Mouse (Mus musculus): Measurements from ENCODE around the gene Mast3. TPM values are rescaled to one million over a fixed set of nuclear protein-coding genes. Genes with fewer than 3 reads are reported as not detected.
A peak's percentile ranks its signal among the peaks of the same experiment; 100 is the strongest.

Gene Mast3
- polyA plus RNA-seq, 1 experiment from 2014 or later: 12.0 TPM

DNA sequence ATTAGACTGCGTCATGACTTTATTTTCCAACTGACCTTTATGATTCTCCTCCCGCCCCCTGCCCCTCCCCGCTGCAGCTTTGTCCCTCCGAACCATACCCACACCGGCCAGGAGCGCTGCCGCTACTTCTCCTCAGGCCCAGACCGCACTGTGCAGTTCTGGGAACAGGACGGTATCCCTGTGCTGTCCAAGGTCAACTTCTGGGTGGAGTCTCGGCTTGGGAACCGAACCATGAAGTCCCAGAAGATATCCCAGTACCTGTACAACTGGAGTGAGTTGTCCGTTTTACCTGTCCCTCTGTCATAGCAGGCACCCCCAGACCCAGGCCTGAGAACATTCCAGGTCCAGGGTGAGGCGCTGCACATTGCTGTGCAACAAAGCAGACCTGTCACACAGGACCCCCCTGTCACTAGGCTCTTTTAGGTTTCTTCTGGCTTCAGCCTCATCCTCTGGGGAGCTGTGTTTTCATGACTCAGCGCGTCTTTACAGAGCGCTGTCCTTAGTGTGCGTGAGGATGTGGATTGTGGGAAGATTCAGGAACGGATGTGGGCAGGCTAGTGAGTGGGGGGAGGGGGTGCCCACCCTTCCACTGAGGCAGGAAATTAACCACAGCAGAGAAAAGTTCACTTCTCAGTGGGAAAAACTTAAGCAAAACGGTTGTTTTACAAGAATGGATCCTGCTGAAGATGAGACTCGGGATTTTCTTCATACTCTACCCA lies 6.3 kb upstream of the Mast3 start:
- Histone ChIP-seq H3K9me3 (no peaks in the 10 kb centered on the region), H3K27me3 (ENCODE audit: poor library complexity, severe bottlenecking) (peaks cover 66% of the 10 kb centered on the region), H3K4me3 (no peak overlapping the region), H3K36me3 (replicated peaks) (no peaks in the 10 kb centered on the region), H3K27ac (no peak overlapping the region), H3K4me1 (peaks cover 26% of the 10 kb centered on the region)
- WGBS: 78% methylated on average over 20 of the region's 20 CpGs
- DNase-seq (ENCODE audit: extremely low spot score, low spot score): no peak

- WGBS: 86% methylated on average over 8 of the region's 8 CpGs
These were observed 4.3 kb upstream of the Mast3 start for GRCm38 (mm10) chr8:70808955-70809701.

DNA sequence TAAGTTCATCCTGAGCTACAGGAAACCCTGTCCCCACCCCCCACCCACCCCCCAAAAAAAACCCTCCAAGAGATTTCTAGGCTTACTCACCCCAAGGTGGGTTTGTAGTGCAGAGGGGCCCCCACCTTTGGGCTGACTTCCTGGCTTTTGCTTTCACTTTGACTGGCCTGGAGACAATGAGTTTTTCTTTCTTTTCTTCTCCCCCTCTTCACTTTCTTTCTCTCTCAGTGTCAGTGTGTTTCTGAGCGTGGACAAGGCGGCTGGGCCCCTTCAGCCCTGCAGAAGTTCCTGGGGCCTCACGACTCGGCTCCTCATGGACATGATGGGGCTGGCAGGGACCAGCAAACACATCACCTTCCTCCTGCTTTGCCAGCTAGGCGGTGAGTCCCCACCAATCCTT lies 3.4 kb upstream of the Mast3 start, which contains the start of gene Il12rb1:
Gene Il12rb1 (plus strand): TSS at position 211 of the 400 bp plus-strand sequence.
- Histone ChIP-seq H3K36me3 (replicated peaks) (no peaks in the 10 kb centered on the region), H3K9me3 (no peaks in the 10 kb centered on the region), H3K27me3 (ENCODE audit: poor library complexity, severe bottlenecking) (peaks cover 68% of the 10 kb centered on the region), H3K4me3 (no peak within 1 kb of the TSS), H3K4me1 (peaks cover 45% of the 10 kb centered on the region), H3K27ac (no peak within 1 kb of the TSS)
- no peak for DNase-seq (ENCODE audit: extremely low spot score, low spot score)
- 74% methylated on average over 5 of the region's 5 CpGs for WGBS

More at GRCm38 (mm10) chr8:70808955-70809701, 4.3 kb upstream of the Mast3 start:
- H3K27me3 ChIP-seq (ENCODE audit: poor library complexity, severe bottlenecking): peaks cover 68% of the 10 kb centered on the region
- no peaks in the 10 kb centered on the region for H3K36me3 ChIP-seq (replicated peaks)
- no peak overlapping the region for H3K27ac ChIP-seq
- no peaks in the 10 kb centered on the region for H3K9me3 ChIP-seq
- no peak overlapping the region for H3K4me3 ChIP-seq
- peaks cover 37% of the 10 kb centered on the region for H3K4me1 ChIP-seq
- no peak for DNase-seq (ENCODE audit: extremely low spot score, low spot score)

DNA sequence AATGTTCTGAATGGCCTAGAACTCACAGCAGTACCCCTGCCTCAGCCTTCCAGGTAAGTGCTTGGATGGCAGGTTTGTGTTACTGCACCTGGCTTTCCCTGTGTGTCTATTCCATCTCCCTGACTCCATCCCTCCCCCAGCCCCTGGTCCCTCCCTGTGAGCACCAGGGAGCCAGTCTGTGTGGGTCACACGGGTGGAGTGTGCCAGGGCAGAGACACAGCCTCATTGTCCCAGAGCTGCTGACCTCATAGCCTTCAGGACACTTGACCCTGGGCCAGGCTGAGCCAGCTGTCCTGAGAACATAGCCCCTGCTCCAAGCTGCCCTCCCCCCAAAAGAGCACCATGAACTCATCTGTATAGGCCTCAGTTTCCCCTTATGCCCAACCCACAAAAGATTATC lies 2.5 kb upstream of the Mast3 start:
- H3K9me3 ChIP-seq: no peaks in the 10 kb centered on the region
- H3K4me3 ChIP-seq: no peak overlapping the region
- H3K27me3 ChIP-seq (ENCODE audit: poor library complexity, severe bottlenecking): peaks cover 74% of the 10 kb centered on the region
- H3K27ac ChIP-seq: no peak overlapping the region
- peaks cover 49% of the 10 kb centered on the region for H3K4me1 ChIP-seq
- no peaks in the 10 kb centered on the region for H3K36me3 ChIP-seq (replicated peaks)
- WGBS: 43% methylated on average over 1 of the region's 1 CpGs
- DNase-seq (ENCODE audit: extremely low spot score, low spot score): no peak

DNA sequence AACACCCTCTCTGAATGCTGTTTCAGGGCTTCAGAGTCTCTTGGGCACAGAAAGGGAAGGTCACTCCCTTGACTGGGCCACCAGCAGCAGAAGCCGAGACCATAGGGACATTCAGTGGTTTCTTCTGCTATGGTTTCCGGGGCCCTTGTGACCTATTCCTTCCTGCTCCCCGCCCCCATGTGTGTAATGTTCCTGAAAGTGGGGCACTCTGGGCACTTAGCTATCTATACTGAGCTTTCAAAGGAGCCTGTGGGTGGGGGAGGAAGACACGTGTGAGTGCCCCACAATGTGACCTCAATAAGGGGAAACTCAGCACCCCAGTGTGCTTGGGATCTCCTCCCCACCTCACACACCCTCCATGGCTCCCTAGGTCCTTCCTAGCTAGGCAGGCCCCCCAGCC lies 1.7 kb upstream of the Mast3 start:
- no peak for DNase-seq (ENCODE audit: extremely low spot score, low spot score)
- Histone ChIP-seq H3K36me3 (replicated peaks) (no peaks in the 10 kb centered on the region), H3K4me3 (no peak overlapping the region), H3K27me3 (ENCODE audit: poor library complexity, severe bottlenecking) (peaks cover 82% of the 10 kb centered on the region), H3K27ac (no peak overlapping the region), H3K4me1 (peaks cover 49% of the 10 kb centered on the region), H3K9me3 (no peaks in the 10 kb centered on the region)
- 87% methylated on average over 4 of the region's 4 CpGs for WGBS

DNA sequence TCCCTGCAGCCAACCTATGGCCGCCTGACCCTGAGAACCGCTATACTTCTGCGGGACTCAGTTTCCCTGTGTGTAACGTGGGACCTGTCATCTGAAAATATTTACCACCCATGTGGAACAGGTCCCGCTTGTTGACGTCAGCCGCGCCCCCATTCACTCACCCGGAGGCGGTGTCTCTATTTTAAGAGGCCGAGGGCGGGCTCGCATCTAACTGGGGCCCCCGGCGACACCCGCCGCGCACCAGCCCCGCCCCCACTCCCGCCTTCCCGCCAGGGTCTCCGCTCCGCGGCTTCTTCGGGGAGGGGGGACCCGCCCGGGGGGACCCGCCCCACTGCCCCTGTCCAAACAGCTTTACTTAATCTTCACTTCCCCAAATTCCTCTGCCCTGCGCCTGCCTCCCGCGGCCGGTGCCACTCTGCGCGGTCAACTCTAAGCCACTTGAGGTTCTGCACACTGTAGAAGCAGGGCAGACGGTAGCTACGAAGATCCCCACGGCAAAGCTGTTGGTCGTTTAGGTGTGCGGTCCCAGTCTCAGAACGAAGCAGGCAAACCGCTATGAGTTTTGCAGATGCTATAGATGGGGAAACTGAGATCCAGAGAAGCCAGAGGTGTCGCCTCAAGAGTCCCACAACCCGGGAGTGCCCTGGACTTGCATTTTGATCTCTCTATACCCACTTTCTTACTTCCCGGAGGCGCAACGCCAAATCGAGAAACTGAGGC lies 933 bp downstream of the Mast3 start:
- peak overlapping the region; percentile 61 for H3K4me3 ChIP-seq
- H3K4me1 ChIP-seq: peaks cover 40% of the 10 kb centered on the region
- no peaks in the 10 kb centered on the region for H3K36me3 ChIP-seq (replicated peaks)
- no peak for DNase-seq (ENCODE audit: extremely low spot score, low spot score)
- H3K9me3 ChIP-seq: no peaks in the 10 kb centered on the region
- peaks cover 86% of the 10 kb centered on the region for H3K27me3 ChIP-seq (ENCODE audit: poor library complexity, severe bottlenecking)
- peak overlapping the region; percentile 45; the same call in 1 of the 2 replicates for H3K27ac ChIP-seq
- 2% methylated on average over 47 of the region's 47 CpGs for WGBS

DNA sequence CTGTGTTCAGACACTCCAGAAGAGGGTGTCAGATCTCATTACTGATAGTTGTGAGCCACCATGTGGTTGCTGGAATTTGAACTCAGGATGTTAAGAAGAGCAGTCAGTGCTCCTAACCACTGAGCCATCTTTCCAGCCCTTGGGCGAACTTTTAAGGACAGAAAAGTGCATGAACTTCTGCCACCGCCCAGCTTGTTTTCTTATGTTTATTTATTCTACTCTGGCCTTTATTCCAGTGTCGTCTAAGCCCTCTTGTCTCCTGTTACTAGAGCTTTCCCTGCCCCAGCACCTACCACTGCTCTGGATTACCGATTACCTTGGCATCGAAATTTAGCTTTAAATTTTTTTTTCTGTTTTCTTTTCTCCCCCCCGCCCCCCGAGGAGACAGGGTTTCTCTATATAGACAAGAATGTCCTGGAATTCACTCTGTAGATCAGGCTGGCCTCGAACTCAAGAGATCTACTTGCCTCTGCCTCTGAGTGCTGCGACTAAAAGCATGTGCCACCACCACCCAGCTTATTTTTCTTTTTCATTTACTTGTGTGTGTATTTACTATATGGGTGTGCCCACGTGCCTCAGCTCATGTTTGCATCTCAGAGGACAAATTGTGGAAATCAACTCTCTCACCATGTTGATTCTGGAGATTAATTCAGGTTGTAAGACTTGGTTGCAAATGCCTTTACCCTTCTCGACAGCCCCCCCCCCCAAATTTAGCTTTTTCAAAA lies 1.9 kb downstream of the Mast3 start:
- Histone ChIP-seq H3K27ac (no peak overlapping the region), H3K9me3 (no peaks in the 10 kb centered on the region)
- WGBS: 76% methylated on average over 11 of the region's 11 CpGs

DNA sequence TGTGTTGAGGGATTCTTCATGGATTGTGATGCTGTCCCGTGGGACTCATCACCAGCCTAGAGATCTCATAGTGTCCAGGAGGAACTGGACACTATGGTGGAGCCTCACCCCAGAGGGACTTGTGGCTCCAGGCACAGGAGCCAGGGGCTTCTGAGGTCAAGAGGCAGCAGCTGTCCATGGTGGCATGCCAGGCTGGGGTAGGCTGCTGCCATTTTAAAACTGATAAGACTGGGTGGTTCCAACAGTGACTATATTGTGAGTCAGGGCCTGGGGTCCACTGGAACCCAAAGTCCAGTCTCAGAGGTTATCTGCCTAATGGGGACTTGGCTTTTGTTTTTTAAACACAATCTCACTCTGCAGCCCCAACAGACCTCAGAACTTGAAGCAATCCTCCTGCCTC lies 3.0 kb downstream of the Mast3 start:
- Histone ChIP-seq H3K9me3 (no peaks in the 10 kb centered on the region), H3K4me3 (no peak overlapping the region), H3K27me3 (ENCODE audit: poor library complexity, severe bottlenecking) (peaks cover 94% of the 10 kb centered on the region), H3K36me3 (replicated peaks) (no peaks in the 10 kb centered on the region), H3K4me1 (peaks cover 55% of the 10 kb centered on the region), H3K27ac (no peak overlapping the region)
- DNase-seq (ENCODE audit: extremely low spot score, low spot score): no peak
- WGBS: 83% methylated on average over 1 of the region's 1 CpGs

More for the DNA sequence above, 1.9 kb downstream of the Mast3 start:
- no peak overlapping the region for H3K4me3 ChIP-seq
- H3K36me3 ChIP-seq (replicated peaks): no peaks in the 10 kb centered on the region
- DNase-seq (ENCODE audit: extremely low spot score, low spot score): no peak
- H3K27me3 ChIP-seq (ENCODE audit: poor library complexity, severe bottlenecking): peaks cover 96% of the 10 kb centered on the region
- H3K4me1 ChIP-seq: peaks cover 47% of the 10 kb centered on the region

DNA sequence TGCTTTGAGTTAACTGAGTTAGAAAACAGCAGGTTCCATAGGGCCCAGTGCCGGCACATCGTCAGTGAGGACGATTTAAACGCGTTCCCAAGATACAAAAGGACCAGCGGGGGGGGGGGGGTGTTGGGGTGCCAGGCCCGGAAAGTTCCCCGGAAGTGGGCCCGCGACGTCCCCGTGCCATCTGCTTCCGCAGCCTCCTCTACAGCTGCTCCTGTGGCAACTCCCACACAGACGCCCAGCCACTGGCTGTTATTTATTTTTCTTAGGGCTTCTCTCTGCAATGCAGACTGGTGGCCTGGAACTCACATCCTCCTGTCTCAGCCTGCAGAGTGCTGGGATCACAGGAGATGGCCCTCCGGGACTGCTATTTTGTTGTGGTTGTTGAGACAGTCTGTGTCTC lies 3.7 kb downstream of the Mast3 start:
- H3K4me3 ChIP-seq: no peak overlapping the region
- H3K27me3 ChIP-seq (ENCODE audit: poor library complexity, severe bottlenecking): peaks cover 91% of the 10 kb centered on the region
- DNase-seq (ENCODE audit: extremely low spot score, low spot score): no peak
- H3K36me3 ChIP-seq (replicated peaks): no peaks in the 10 kb centered on the region
- 49% methylated on average over 15 of the region's 15 CpGs for WGBS
- no peaks in the 10 kb centered on the region for H3K9me3 ChIP-seq
- no peak overlapping the region for H3K27ac ChIP-seq
- H3K4me1 ChIP-seq: peaks cover 62% of the 10 kb centered on the region

- Histone ChIP-seq H3K9me3 (no peaks in the 10 kb centered on the region), H3K27ac (no peak overlapping the region), H3K4me3 (no peak overlapping the region), H3K36me3 (replicated peaks) (no peaks in the 10 kb centered on the region), H3K4me1 (peaks cover 67% of the 10 kb centered on the region), H3K27me3 (ENCODE audit: poor library complexity, severe bottlenecking) (peaks cover 91% of the 10 kb centered on the region)
- 57% methylated on average over 10 of the region's 10 CpGs for WGBS
- DNase-seq (ENCODE audit: extremely low spot score, low spot score): no peak
These were observed 4.2 kb downstream of the Mast3 start for GRCm38 (mm10) chr8:70800648-70801047.

GRCm38 (mm10) chr8:70798281-70798680 lies 6.6 kb downstream of the Mast3 start:
- Histone ChIP-seq H3K36me3 (replicated peaks) (no peaks in the 10 kb centered on the region), H3K4me3 (peak overlapping the region; percentile 70), H3K27me3 (ENCODE audit: poor library complexity, severe bottlenecking) (peaks cover 89% of the 10 kb centered on the region), H3K9me3 (no peaks in the 10 kb centered on the region), H3K4me1 (peaks cover 66% of the 10 kb centered on the region), H3K27ac (peak overlapping the region; percentile 88)
- WGBS: 17% methylated on average over 15 of the region's 15 CpGs
- DNase-seq (ENCODE audit: extremely low spot score, low spot score): no peak

Measured in forebrain, embryonic 10.5 days (tissue).